ENCODE assay signal across 10 mouse cellular contexts in the genomic region with DNA sequence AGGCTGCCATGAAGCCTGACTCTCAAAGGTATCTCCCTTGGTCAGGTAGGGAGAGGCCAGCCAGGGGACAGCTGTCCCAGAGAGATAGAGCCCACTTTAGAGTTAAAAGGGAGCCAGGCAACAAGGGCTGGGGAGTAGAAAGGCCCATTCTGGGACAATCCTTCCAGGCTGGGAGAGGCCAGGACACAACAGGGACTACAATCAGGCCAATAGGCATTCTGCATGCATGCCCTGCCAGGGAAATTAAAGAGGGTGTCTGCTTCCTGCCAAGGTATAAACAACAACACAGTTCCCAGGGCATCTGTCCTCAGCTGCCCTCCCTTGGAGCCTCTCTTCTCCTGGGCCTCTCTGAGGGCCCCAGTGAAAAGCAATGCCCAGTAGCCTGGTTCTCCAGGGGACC.
A peak's percentile ranks its signal among the peaks of the same experiment; 100 is the strongest.
DNase-seq lines count a peak whose midpoint lies in the region; ATAC-seq and TF ChIP-seq lines count a peak whose summit lies in the region.
"Had no signal": no experiment of that assay in that cellular context is flagged by ENCODE, and none has a peak within 500 bp of the region (broad histone marks: within the 10 kb centered on the region; RNA-seq: fewer than 3 reads in every experiment).

No protein-coding gene starts in this region.

- no peak for TF ChIP-seq CTCF in kidney, adult 2 months (conservative IDR thresholded peaks at IDR 0.05; ENCODE audit: insufficient read depth, insufficient read length, low read depth, low read length)
- TF ChIP-seq CTCF in thymus, adult 2 months (IDR thresholded peaks at IDR 0.05; ENCODE audit: borderline replicate concordance, control insufficient read depth, extremely low read depth, insufficient read depth, low read length, poor library complexity): no peak

- DNase-seq in kidney, adult 2 months: peak; percentile 30
- DNase-seq in kidney, postnatal 14 days: no peak
- peak; percentile 58 for DNase-seq in cerebellum, adult 11-12 months
- DNase-seq in gastrocnemius, postnatal 10 days: peak; percentile 44
- DNase-seq in limb, embryonic 11.5 days (ENCODE audit: low spot score): no peak
- no peak for DNase-seq in spleen, postnatal 10 days (ENCODE audit: low spot score in 2 of 2)
- DNase-seq in thymus, adult 2 months: no peak
- DNase-seq: thymus, postnatal 25 days had no signal

- no peak overlapping the region for H3K9ac ChIP-seq in limb, embryonic 11.5 days (ENCODE audit: low read length)
- H3K9ac ChIP-seq in midbrain, embryonic 13.5 days (replicated peaks): no peak overlapping the region
- H3K9ac ChIP-seq: heart, embryonic 15.5 days had no signal

- no peaks in the 10 kb centered on the region for H3K4me1 ChIP-seq in kidney, adult 2 months (ENCODE audit: control insufficient read depth, insufficient read depth, low read length)
- H3K4me1 ChIP-seq in limb, embryonic 11.5 days (ENCODE audit: control insufficient read depth, insufficient read depth, low read length): peaks cover 5% of the 10 kb centered on the region; the same call in 1 of the 2 replicates
- peaks cover 27% of the 10 kb centered on the region for H3K4me1 ChIP-seq in midbrain, embryonic 13.5 days (replicated peaks)
- peaks cover 7% of the 10 kb centered on the region for H3K4me1 ChIP-seq in thymus, adult 2 months (replicated peaks; ENCODE audit: control insufficient read depth, insufficient read depth, low read length)

- TF ChIP-seq POLR2A in kidney, adult 2 months (IDR thresholded peaks at IDR 0.05; ENCODE audit: low read depth, low read length): no peak
- TF ChIP-seq POLR2A in thymus, adult 2 months (IDR thresholded peaks at IDR 0.05; ENCODE audit: control insufficient read depth, extremely low read depth, insufficient read depth, low read length, poor library complexity): no peak

- no peaks in the 10 kb centered on the region for H3K9me3 ChIP-seq in limb, embryonic 11.5 days (ENCODE audit: control insufficient read depth, low read length)
- peaks cover 7% of the 10 kb centered on the region; the same call in 1 of the 2 replicates for H3K9me3 ChIP-seq in midbrain, embryonic 13.5 days
- H3K9me3 ChIP-seq: heart, embryonic 15.5 days had no signal

- no peak overlapping the region for H3K4me3 ChIP-seq in kidney, adult 2 months (ENCODE audit: insufficient read depth, low read depth, low read length)
- no peak overlapping the region for H3K4me3 ChIP-seq in limb, embryonic 11.5 days (ENCODE audit: low read depth, low read length)
- H3K4me3 ChIP-seq in midbrain, embryonic 13.5 days (replicated peaks): no peak overlapping the region
- no peak overlapping the region for H3K4me3 ChIP-seq in thymus, adult 2 months (ENCODE audit: control insufficient read depth, insufficient read depth, low read length)
- H3K4me3 ChIP-seq: heart, embryonic 15.5 days had no signal

- H3K36me3 ChIP-seq in kidney, adult 2 months (ENCODE audit: control insufficient read depth, insufficient read depth, low read length): no peaks in the 10 kb centered on the region
- H3K36me3 ChIP-seq in limb, embryonic 11.5 days (ENCODE audit: control insufficient read depth, insufficient read depth, low read length): no peaks in the 10 kb centered on the region
- H3K36me3 ChIP-seq in midbrain, embryonic 13.5 days: no peaks in the 10 kb centered on the region
- no peaks in the 10 kb centered on the region for H3K36me3 ChIP-seq in thymus, adult 2 months (ENCODE audit: control insufficient read depth, insufficient read depth, low read length)
- H3K36me3 ChIP-seq: heart, embryonic 15.5 days had no signal

- no peak overlapping the region for H3K4me2 ChIP-seq in limb, embryonic 11.5 days (ENCODE audit: low read depth, severe bottlenecking)
- H3K4me2 ChIP-seq in midbrain, embryonic 13.5 days (replicated peaks): no peak overlapping the region
- H3K4me2 ChIP-seq: heart, embryonic 15.5 days had no signal

- no peak overlapping the region for H3K27ac ChIP-seq in kidney, adult 2 months (ENCODE audit: insufficient read depth, low read depth, low read length)
- H3K27ac ChIP-seq in limb, embryonic 11.5 days (replicated peaks; ENCODE audit: low read depth, low read length): peak overlapping the region; percentile 36; the same call in 1 of the 2 replicates
- no peak overlapping the region for H3K27ac ChIP-seq in midbrain, embryonic 13.5 days
- no peak overlapping the region for H3K27ac ChIP-seq in thymus, adult 2 months (ENCODE audit: control insufficient read depth, insufficient read depth, low read length)
- H3K27ac ChIP-seq: heart, embryonic 15.5 days had no signal

- H3K27me3 ChIP-seq in kidney, adult 2 months (replicated peaks; ENCODE audit: control insufficient read depth, insufficient read depth, low read length): no peaks in the 10 kb centered on the region
- H3K27me3 ChIP-seq in limb, embryonic 11.5 days (ENCODE audit: control insufficient read depth, insufficient read depth, low read length): no peaks in the 10 kb centered on the region
- H3K27me3 ChIP-seq in midbrain, embryonic 13.5 days: peaks cover 11% of the 10 kb centered on the region
- H3K27me3 ChIP-seq in thymus, adult 2 months (ENCODE audit: control insufficient read depth, insufficient read depth, low read length): no peaks in the 10 kb centered on the region
- H3K27me3 ChIP-seq: heart, embryonic 15.5 days had no signal

- ATAC-seq in limb, embryonic 11.5 days (ENCODE audit: insufficient number of reproducible peaks, low FRiP score, low TSS enrichment, low read depth): no peak
- ATAC-seq in midbrain, embryonic 13.5 days: no peak

Comparison
In these comparisons a context has a peak if more than half of its experiments do, and no peak if none do; other contexts are left out.
1. DNase-seq: peak in kidney, adult 2 months (single experiment), cerebellum, adult 11-12 months (single experiment) and gastrocnemius, postnatal 10 days (single experiment); none in kidney, postnatal 14 days (single experiment), limb, embryonic 11.5 days (single experiment), spleen, postnatal 10 days (0 of 2) and thymus, adult 2 months (single experiment).